Mouse (Mus musculus) testis, adult 2 months (tissue): ENCODE results near the gene E4f1.
A peak's percentile ranks its signal among the peaks of the same experiment; 100 is the strongest.

ENCODE experiments used
- CTCF ChIP-seq: fragments of 200-500 bp; IDR thresholded peaks from 2 replicates; pipeline ENCODE4 v1.5.1; 2012; ENCODE audit warnings: low read depth, mild to moderate bottlenecking, inconsistent platforms, low read length, moderate library complexity; ENCODE audit not compliant: control insufficient read depth, insufficient read depth, insufficient replicate concordance
- POLR2A ChIP-seq: fragments of 200-500 bp; IDR thresholded peaks from 2 replicates; pipeline ENCODE4 v1.6.1; 2012; ENCODE audit warnings: low read depth, mild to moderate bottlenecking, inconsistent platforms, low read length, moderate library complexity; ENCODE audit not compliant: control insufficient read depth

DNA sequence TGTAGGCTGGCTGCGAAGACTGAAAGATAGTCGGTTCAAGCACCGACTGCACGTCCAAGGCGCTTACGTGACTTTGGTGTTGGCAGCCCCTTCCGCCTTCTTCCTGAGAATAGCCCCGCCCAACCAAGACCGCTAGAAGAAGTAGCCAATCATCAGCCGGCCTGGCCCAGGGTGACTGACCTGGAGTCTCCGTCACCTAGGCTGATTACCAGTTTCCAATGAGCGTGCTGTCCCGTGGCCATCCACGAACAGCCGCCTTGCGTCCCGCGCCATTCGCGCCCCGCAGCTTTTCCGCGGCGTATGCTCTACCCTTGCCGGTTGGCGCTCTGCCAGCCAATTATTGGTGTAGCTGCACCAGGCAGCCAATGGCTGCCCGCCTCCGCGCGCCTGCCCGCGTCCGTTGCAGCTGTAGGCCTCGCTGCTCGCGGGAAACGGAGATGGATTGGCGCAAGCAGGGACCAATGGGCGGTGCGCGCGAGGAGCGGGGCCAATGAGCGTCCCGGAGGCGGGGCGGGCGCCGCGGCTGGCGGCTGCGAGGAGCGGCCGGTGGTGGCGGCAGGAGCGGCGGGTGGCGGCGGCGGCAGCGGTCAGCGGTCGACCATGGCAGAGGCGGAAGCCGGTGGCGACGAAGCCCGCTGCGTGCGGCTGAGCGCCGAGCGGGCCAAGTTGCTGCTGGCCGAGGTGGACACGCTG, at the start of gene E4f1, which contains the start of gene Pgp:
- no peak for TF ChIP-seq CTCF
- peak; percentile 87 for TF ChIP-seq POLR2A
